Mouse (Mus musculus): Measurements from ENCODE around the gene Rtp4. TPM values are rescaled to one million over a fixed set of nuclear protein-coding genes. Genes with fewer than 3 reads are reported as not detected.

Gene Rtp4
- polyA plus RNA-seq, 1 experiment = 14.7 TPM

DNA sequence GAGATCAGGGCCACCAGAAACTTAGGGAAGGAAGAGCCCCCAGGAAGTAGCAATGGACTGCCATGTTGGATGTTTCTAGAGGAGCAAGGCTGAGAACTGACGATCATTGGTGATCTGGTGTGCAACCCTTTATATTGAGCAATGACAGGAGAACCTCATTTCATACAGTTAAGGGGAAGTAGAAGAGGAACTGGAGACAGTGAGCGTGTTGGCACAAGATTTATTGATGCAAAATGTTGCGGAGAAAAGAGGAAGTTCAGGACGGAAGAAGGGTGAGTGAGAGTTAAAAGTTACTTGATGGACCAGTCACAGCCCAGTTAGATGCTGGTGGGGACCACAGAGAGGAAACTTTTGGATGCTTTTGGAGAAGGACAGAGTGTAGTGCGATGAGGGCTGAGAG, 37.1 kb downstream of the Rtp4 start:
- no peak for DNase-seq (ENCODE audit: low read depth, low spot score)

GRCm38 (mm10) chr16:23557669-23558068, 37.6 kb downstream of the Rtp4 start:
- no peak for DNase-seq (ENCODE audit: low read depth, low spot score)
- WGBS = 78% methylated on average over 2 of the region's 2 CpGs

More for the DNA sequence above, 37.1 kb downstream of the Rtp4 start:
- 81% methylated on average over 5 of the region's 5 CpGs for WGBS

GRCm38 (mm10) chr16:23568369-23568958, 48.4 kb downstream of the Rtp4 start:
- no peak for DNase-seq (ENCODE audit: low read depth, low spot score)
- 71% methylated on average over 4 of the region's 4 CpGs for WGBS

DNA sequence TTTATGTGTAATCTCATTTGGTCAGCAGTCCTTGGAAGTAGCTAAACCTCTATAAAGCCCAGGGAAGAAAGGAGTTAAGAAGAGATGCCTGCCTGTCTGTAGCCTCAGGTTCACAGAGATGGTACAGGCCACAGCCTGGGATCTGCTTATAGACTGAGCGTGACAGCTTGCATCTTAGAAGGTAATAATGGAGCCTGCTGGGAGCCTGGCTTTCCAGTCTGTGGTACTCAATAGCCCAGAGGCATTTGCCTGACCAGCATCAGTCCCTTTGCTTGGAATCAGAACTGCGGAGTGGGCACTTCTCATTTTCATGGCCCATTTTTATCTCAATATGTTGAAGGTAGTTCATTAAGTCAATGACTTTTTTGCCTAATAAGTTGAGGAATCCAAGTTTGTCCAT, 54.5 kb downstream of the Rtp4 start:
- WGBS = 91% methylated on average over 2 of the region's 2 CpGs
- no peak for DNase-seq (ENCODE audit: low read depth, low spot score)

DNA sequence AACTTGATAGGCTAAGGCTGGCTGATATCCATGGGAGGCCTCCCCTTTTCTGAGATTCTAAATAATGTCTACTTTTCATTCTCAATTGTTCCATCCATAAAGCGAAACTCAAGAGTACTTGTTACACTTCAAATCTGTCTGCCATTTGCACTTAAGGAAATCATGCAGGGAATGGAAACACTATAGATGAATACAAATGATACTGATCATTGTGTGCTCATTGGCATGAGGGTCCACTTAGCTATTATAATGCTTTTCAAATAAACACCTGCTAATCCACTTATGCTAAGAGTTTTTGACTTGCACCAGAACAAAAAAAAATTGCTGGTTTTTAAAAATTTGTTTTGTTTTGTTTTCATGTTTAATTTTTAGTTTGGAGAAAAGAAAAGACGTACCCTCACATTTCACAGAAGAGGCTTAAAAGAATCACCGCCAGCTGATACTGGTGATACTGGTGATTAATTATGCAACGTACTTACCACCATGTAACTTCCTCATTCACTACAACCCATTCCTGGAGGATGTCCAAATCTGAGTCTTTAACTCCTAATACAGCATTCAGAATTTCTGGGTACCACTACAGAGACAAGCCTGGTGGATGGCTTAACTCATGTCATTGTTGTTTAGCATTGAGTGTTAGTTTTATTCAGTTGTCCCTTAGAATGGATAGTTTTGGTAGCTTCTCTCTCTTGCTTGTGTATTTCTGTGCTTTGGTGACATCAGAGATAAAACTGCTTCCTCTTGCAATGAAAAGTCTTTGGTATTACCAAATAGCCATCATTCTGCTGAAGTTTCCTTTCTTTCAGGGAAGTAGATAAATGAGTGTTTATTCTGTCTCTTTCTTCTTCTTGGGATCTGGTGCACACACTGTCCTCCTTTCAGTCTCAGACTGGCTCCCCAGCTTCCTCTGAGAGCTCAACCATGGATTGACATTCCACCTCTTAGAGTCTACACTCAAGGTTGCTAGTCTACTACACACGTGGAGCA, 71.3 kb downstream of the Rtp4 start:
- WGBS = 80% methylated on average over 5 of the region's 5 CpGs
- no peak for DNase-seq (ENCODE audit: low read depth, low spot score)

DNA sequence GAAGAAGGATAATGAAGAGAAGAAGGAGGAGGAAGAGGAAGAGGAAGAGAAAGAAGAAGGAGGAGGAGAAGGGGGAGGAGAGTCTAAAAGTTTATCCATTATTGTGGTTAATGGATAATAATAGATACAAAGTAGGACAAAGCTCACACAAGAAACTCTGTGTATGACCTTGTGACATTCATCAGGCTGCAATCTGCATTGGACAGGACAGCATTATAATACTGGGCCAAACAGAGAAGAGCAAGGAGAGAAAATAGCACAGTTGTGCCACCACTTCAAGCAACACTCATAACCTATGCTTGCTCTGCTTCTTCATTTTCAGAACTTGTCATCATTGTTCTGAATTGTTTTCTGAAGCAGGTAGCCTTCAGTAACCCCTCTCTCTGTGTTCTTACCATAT, 72.4 kb downstream of the Rtp4 start:
- DNase-seq (ENCODE audit: low read depth, low spot score) = no peak

DNA sequence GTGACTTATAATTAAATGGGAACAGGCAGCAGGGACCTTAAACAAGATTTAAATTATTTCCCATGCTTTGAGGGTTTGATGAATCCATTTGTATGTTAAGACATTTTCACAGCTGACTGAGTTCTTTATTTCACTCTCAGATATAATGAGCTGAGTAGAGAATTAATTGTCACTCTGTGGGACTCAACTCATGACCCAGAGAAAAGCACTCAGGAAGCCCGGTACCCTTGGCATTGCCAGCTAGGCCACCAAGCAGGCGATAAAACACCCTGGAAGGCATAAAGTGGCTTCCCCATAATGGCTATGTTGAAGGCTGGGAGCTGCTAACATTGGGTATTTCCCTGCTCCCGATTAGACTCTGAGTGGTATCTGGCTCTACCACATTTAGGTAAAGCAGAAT, 76.6 kb downstream of the Rtp4 start:
- DNase-seq (ENCODE audit: low read depth, low spot score) = no peak
- 85% methylated on average over 3 of the region's 3 CpGs for WGBS

GRCm38 (mm10) chr16:23597968-23598367, 77.9 kb downstream of the Rtp4 start:
- no peak for DNase-seq (ENCODE audit: low read depth, low spot score)

- 72% methylated on average over 2 of the region's 2 CpGs for WGBS
- DNase-seq (ENCODE audit: low read depth, low spot score) = no peak
Observed at GRCm38 (mm10) chr16:23606220-23606619, 86.1 kb downstream of the Rtp4 start.

DNA sequence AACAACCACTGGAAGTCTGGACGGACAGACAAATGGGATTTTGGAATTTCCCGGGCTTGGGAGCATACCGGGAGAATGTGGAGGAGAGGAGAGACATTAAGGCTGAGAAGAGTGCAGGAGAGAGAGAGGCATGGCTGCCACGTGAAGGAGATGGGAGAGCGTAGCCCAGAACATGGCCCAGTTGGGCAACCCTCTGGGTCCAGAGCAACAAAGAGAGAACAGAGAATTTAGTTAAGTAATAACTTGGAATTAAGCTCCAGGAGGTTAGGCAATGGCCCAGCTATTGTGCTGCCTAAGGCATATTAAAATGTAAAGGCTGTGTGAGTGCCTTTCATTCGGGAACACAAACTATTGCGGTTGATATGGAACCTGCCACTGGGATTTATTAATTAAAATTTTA, 86.6 kb downstream of the Rtp4 start:
- DNase-seq (ENCODE audit: low read depth, low spot score) = no peak
- WGBS = 94% methylated on average over 7 of the region's 7 CpGs

DNA sequence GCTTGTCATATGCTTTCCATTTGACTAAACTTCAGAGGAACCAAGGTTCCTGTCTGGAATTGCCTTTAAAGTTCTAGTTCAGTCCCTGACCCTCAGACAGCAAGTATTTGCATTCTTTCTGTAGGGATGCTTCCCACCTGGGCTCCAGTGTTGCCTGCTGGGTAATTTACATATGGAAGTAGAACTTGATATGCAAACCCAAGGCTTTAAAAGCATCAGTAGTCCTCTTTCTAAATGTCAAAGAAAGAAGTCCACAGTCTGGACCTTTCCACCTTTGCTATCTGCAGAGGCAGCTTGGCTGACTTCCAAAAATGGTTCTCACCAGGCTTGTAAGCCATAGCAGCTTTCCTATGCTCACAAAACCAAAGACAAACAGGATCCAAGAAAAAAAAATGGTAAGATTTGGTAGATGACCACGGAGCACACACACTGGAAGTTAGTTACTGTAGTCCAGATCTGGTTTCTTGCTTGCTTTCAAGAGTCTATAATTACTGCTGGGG, 87.9 kb downstream of the Rtp4 start:
- 11% methylated on average over 1 of the region's 1 CpGs for WGBS
- DNase-seq (ENCODE audit: low read depth, low spot score) = no peak

- DNase-seq (ENCODE audit: low read depth, low spot score) = peak; percentile 57
- WGBS = 10% methylated on average over 11 of the region's 11 CpGs
Observed at GRCm38 (mm10) chr16:23609748-23610185, 89.7 kb downstream of the Rtp4 start.

DNA sequence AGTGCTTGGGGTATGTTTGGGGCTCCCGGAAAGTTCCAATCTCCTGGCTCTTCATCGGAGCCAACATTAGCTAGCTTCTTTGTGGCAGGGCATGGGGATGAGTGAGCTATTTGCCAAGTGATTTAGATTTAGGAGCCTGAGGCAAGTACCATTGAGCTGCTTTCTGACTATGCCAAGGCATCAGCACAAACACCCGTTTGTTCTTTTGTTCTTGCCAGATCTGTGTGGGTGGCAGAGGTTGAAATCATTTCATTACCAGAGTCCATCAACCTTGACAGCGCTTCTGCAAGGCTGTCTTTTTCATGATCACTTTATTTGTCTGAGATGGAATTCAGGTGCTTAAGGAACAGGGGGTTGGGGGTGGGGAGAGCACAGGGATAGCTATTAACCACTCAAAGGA, 104.1 kb downstream of the Rtp4 start:
- 46% methylated on average over 4 of the region's 4 CpGs for WGBS
- DNase-seq (ENCODE audit: low read depth, low spot score) = no peak

GRCm38 (mm10) chr16:23631531-23631930, 111.4 kb downstream of the Rtp4 start:
- WGBS = 58% methylated on average over 2 of the region's 2 CpGs
- DNase-seq (ENCODE audit: low read depth, low spot score) = no peak

DNA sequence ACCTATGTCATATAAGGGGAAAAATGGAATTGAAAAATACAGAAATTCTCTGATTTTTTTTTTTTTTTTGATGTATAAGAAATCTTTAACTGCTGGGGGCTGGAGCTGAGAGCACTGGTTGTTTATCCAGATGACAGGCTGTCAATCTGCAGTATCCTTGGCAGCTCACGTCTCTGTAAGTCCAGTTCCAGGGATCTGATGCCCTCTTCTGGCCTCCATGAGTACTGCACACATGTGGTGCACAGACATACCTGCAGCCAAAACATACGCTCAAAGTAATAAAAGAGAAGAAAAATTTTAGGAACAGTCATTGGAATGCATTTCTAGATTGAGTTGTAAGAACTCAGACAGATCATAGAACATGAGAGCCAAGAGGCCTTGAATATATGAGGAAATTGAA, 112.6 kb downstream of the Rtp4 start:
- DNase-seq (ENCODE audit: low read depth, low spot score) = no peak
- 76% methylated on average over 2 of the region's 2 CpGs for WGBS

DNA sequence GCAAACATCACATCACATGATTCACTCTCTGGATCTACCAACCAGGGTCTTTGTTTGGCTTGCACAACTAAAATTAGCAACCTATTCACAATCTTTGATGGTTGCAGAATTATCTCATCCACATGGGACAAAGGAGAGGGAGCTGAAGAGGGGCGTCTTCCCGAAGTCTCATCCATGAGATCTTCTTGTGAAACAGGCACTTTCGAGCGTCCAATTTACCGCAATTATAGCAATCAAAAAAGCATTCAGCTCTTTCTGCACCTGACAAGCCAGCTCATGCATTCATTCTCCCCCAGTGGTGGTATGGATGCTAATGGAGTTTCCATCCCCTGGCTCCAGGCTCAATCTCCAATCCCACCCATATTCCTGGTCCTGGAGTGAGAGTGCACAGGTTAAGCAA, 132.9 kb downstream of the Rtp4 start:
- no peak for DNase-seq (ENCODE audit: low read depth, low spot score)
- 95% methylated on average over 5 of the region's 5 CpGs for WGBS

DNA sequence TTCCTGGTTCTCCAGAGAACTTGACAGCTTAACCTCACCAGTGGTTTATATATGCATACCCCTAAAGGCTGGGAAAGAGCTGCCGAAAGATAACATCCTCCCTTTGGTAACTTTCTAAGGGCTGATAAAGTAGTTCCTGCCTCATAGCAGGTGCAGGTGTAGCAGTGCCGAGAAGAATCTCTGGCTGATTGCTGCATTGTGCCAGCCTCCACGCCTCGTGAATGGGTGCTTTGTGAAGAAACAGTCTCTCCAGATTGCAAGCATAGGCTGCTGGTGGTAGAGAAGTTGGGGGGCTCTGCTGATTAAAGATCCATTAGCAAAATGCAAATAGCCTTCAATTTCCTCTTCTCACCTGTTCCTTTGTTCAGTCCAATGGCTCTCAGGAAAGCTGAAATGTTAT, 133.4 kb downstream of the Rtp4 start:
- DNase-seq (ENCODE audit: low read depth, low spot score) = no peak
- 68% methylated on average over 4 of the region's 4 CpGs for WGBS

- 81% methylated on average over 13 of the region's 13 CpGs for WGBS
- DNase-seq (ENCODE audit: low read depth, low spot score) = no peak
Observed at GRCm38 (mm10) chr16:23659597-23660531, 139.8 kb downstream of the Rtp4 start.
